Mouse (Mus musculus): ENCODE results near the gene Tlk2.
"Not testable (repeated sequence)": the region's sequence is repeated elsewhere in the genome, so short reads cannot be mapped to it uniquely, and the experiment has no call there.

Tlk2 gene

GRCm38 (mm10) chr11:105178516-105178915, at the start of gene Tlk2:
TSS of gene Tlk2 (plus strand) at chr11:105178807.
- DNase-seq (ENCODE audit: low spot score), result no peak

DNA sequence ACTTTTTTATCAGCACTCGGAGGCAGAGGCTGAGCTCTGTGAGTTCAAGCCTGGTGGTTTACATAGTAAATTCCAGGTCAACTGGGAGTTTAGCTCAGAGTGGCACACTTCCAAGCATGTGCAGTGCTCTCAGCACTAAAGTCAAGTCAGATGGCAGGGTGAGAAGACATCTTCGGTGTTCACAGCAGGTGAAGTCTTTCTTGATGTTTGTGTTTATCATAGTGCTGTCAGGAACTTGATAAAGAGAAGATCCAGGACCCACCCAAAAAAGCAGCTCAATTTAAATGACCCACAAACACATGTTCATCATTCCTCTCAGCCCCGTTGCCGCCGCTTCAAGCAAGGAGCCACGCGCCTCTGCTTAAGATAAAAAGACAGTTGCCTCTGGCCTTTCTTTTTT, 42.9 kb upstream of the Tlk2 start:
- DNase-seq (ENCODE audit: low spot score), result no peak

GRCm38 (mm10) chr11:105137255-105137654, 41.4 kb upstream of the Tlk2 start:
- DNase-seq (ENCODE audit: low spot score), result not testable (repeated sequence)

- not testable (repeated sequence) for DNase-seq (ENCODE audit: low spot score)
These were observed 38.1 kb upstream of the Tlk2 start for GRCm38 (mm10) chr11:105140512-105140911.

GRCm38 (mm10) chr11:105141115-105141514, 37.5 kb upstream of the Tlk2 start:
- DNase-seq (ENCODE audit: low spot score), result no peak

DNA sequence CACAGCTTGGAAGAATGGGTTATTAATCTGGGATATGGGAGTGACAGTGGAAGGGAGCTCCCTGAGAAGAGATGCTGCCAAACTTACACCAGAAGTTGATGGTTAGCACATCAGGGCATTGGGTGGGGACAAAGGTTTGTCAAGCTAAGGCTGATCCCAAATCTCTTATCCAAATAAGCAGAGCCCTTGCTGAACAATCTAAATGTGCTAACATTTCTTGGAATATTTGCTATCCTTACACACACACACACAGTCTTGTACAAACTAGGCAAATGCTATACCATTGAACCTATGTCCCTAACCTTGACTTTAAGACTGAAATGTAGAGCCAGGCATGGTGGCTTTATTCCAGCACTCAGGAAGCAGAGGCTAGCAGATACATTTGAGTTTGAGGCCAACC, 35.0 kb upstream of the Tlk2 start:
- peak; percentile 73 for DNase-seq (ENCODE audit: low spot score)

DNA sequence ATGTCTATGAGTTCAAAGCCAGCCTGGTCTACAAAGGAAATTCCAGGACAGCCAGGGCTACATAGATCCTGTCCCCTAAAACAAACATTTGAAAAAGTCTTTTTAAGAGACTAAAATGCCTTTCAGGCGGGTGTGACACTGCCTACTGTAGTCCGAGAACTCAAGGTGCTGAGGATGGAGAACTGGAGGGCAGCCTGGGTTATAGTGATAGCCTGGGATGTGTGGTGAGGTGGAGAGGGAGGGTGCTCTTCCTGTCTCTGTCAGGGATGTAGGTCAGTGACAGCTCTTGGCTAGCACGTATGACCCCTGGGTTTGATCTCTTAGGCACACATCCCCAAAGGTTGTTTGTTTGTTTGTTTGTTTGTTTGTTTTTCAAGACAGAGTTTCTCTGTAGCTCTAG, 34.5 kb upstream of the Tlk2 start:
- DNase-seq (ENCODE audit: low spot score), result no peak

DNA sequence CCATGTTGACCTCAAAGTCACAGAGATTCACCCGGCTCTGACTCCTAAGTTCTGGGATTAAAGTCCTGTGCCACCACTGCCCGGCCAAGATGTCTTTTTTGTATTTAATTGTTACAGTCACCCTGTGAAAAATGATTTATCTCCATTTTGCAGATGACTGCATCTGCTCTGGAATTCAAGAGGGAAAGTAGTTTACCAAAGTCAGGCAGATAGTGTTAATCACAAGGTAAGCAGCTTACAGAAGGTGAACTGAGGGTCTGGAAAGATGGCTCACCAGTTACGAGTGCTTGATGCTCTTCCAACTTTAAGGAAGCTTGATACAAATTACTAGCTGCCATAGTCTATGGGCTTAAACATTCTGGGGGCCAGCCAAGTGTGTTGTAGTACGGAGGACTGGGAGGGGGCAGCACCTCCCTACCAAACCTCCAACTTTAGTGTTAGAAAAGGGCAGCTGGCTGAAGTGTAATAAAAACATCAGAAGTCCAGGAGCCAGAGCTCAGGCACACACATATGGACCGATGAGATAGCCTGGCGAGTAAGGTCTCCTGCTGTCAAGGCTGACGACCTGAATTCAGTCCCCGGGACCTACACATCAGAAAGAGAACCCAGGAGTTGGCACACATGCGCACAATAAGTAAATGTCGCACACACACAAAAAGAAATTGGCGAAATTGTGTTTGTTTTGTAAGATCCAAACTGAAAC, 33.9 kb upstream of the Tlk2 start:
- DNase-seq (ENCODE audit: low spot score), result no peak

GRCm38 (mm10) chr11:105145211-105145610, 33.4 kb upstream of the Tlk2 start:
- DNase-seq (ENCODE audit: low spot score), result no peak

DNA sequence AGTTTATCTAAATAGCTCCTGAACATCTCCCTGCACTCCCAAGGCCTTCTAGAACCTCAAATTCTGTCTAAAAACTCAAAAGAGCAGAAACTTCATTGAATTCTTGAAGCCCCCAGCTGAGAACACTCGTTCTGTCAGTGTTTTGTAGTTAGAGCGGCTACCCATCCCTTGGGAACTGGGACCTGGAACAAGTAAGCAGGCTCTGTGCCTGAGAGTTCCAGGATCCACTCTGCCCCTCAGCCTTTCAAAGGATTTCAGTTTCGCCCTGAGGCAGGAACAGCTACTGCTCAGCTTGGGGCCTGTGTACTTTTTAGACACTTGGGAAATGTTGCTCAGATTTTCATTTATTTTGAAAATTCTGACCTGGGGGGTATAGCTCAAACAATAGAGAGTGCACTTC, 32.0 kb upstream of the Tlk2 start, which contains the start of gene Gm10842:
Gene Gm10842 (plus strand): TSS at position 301 of the 400 bp plus-strand sequence.
- DNase-seq (ENCODE audit: low spot score), result no peak

- DNase-seq (ENCODE audit: low spot score), result no peak
These were observed 29.3 kb upstream of the Tlk2 start for GRCm38 (mm10) chr11:105149353-105149752.

GRCm38 (mm10) chr11:105149766-105150165, 28.8 kb upstream of the Tlk2 start:
- peak; percentile 75 for DNase-seq (ENCODE audit: low spot score)

GRCm38 (mm10) chr11:105150691-105151090, 27.9 kb upstream of the Tlk2 start:
- DNase-seq (ENCODE audit: low spot score), result no peak

DNA sequence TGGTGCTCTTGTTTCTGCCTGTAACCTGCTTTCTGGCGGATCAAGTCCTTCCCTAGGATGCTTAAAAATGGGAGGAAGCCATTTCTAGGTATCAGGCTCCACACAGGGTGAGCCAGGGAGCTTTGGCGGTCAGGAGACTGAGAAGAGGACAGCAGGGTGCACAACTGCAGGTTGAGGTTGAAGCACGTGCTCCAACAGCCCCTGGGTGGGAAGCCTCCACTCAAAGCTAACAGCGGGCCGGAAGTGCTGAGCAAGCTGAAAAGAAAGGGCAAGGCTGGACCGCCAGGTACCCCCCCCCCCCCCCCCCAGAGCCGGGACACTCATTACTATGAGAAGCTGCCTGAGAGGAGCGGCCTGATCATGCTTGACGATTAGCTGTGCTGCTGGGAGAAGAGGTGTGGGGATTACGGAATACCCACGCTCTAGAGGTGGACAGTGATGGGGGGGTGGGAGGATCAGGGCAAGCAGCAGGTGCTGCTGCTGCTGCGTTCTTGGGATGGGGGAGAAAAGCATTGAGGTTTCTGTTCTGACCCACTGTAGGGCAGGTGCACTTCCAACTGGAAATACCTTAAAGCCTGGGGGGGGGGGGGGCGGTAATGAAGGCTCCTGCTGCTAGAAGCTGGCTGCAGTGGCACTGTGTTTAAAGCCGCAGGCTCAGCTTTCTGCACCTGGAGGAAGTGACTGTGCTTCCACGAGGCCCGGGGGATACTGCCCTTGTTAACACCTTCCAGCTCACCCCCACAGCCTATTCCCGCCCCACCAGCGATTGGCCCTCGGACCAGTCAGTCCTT, 27.2 kb upstream of the Tlk2 start:
- no peak for DNase-seq (ENCODE audit: low spot score)

GRCm38 (mm10) chr11:105152017-105152300, 26.6 kb upstream of the Tlk2 start:
- DNase-seq (ENCODE audit: low spot score), result peak; percentile 51

GRCm38 (mm10) chr11:105152357-105152899, 26.2 kb upstream of the Tlk2 start:
- peak; percentile 85 for DNase-seq (ENCODE audit: low spot score)

DNA sequence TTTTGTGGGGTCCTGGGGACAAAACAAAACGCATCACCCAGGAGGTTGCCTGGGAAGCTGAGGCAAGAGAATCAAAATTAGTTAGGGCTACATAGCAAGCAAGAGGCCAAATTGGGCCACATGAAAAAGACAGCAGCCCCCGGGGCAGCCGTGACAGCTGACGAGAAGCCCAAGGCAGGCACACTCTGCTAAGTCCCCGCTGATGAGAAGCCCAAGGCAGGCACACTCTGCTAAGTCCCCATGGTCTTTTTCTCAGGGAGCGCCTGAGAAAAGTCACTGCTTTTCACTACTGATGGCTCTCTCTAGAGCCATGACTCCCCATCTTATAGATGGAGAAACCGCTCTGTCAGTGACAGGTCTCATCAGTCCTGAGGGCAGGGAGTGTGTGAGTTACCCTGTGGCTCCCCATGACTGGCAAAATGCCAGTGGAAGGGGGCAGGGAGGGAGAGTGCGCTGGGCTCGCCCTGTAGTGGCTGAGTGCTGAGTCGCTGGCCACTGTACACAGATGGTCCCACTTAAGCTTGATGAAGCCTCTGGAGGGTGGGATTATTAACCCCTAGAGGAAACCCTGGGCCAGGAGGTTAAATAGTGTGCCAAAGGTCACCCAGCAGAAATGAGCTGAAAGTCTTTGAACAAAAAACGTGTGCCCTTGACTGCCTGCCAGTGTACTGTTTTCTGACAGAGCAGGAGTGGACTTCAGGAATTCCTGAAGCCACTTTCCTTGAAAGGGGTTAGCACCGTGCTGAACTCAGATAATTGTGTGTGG, 25.4 kb upstream of the Tlk2 start:
- peak; percentile 72 for DNase-seq (ENCODE audit: low spot score)

DNA sequence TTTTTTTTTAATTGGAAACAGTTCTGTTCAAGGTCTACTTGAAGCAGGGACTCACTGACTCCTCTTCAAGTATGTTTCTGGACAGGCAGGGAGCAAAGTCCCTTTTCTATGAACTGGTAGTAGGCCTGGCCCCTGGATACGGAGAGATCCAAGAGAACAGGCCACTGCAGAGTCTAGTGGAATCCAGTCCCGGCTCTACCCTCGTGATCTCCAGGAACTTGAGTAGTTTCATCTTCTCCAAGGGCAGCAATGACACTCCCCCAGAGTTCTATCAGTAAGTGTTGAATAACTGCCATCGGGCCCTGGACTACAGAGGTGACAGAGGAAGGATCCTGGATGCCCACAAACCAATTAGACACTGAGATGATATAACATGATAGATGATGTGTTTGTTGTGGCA, 22.7 kb upstream of the Tlk2 start:
- no peak for DNase-seq (ENCODE audit: low spot score)

- DNase-seq (ENCODE audit: low spot score), result no peak
These were observed 21.8 kb upstream of the Tlk2 start for GRCm38 (mm10) chr11:105156748-105157267.

GRCm38 (mm10) chr11:105158047-105158446, 20.6 kb upstream of the Tlk2 start:
- no peak for DNase-seq (ENCODE audit: low spot score)

GRCm38 (mm10) chr11:105159673-105160360, 18.8 kb upstream of the Tlk2 start:
- DNase-seq (ENCODE audit: low spot score), result no peak

GRCm38 (mm10) chr11:105161411-105161810, 17.2 kb upstream of the Tlk2 start:
- DNase-seq (ENCODE audit: low spot score), result no peak

All from c-Kit-positive CD71-positive TER-119-positive erythroid progenitor cells, embryonic 14.5 days (primary cell).